ENCODE assay signal across 24 mouse cellular contexts in genomic region chr10:70945076-70945475, GRCm38 (mm10).
DNase-seq lines count a peak whose midpoint lies in the region; ATAC-seq and TF ChIP-seq lines count a peak whose summit lies in the region.
"Had no signal": no experiment of that assay in that cellular context is flagged by ENCODE, and none has a peak within 500 bp of the region (broad histone marks: within the 10 kb centered on the region; RNA-seq: fewer than 3 reads in every experiment).

No protein-coding gene starts in this region.

- no peak for TF ChIP-seq POLR2A in brain, embryonic 14.5 days (IDR thresholded peaks at IDR 0.05; ENCODE audit: borderline replicate concordance, extremely low read depth, insufficient read depth, insufficient read length, poor library complexity, severe bottlenecking)

- DNase-seq in cerebellum, postnatal 10 days, result peak; percentile 83 to 87
- DNase-seq in cerebellum, postnatal 36 days, result no peak
- DNase-seq in forebrain, embryonic 14.5 days (ENCODE audit: low spot score), result peak; percentile 29
- DNase-seq in forebrain, embryonic 10.5 days (ENCODE audit: extremely low spot score, low spot score), result no peak
- DNase-seq in hindbrain, postnatal 0 days (ENCODE audit: low spot score), result peak; percentile 37
- peak; percentile 56 for DNase-seq in brain, embryonic 14.5 days (ENCODE audit: low read depth)
- DNase-seq: adrenal gland, adult 8-10 months; adrenal gland, postnatal 14 days; adrenal gland, postnatal 36 days; B cell, adult 2 months; cerebellum, adult 11-12 months; cerebellum, adult 2 months; cerebellum, adult 9-10 months; embryo, embryonic 11 days had no signal

- H3K27ac ChIP-seq in forebrain, embryonic 14.5 days (ENCODE audit: low read depth, low read length), result no peak overlapping the region
- no peak overlapping the region for H3K27ac ChIP-seq in forebrain, embryonic 10.5 days
- no peak overlapping the region for H3K27ac ChIP-seq in hindbrain, postnatal 0 days
- H3K27ac ChIP-seq in hindbrain, embryonic 12.5 days, result no peak overlapping the region
- H3K27ac ChIP-seq: embryonic facial prominence, embryonic 13.5 days; embryonic facial prominence, embryonic 15.5 days; forebrain, embryonic 15.5 days had no signal

- no peak for ATAC-seq in forebrain, embryonic 14.5 days
- ATAC-seq in hindbrain, postnatal 0 days, result peak; percentile 16; the same call in 1 of the 2 replicates
- ATAC-seq in hindbrain, embryonic 12.5 days (ENCODE audit: low FRiP score), result no peak
- ATAC-seq: activated CD4-positive, CD25-positive, alpha-beta regulatory T cell, adult 4 months; CD4-positive, CD25-positive, alpha-beta regulatory T cell, adult 4 months; forebrain, embryonic 15.5 days; Patski had no signal

- H3K36me3 ChIP-seq in forebrain, embryonic 14.5 days (ENCODE audit: control insufficient read depth, insufficient read depth, low read length), result no peaks in the 10 kb centered on the region
- no peaks in the 10 kb centered on the region for H3K36me3 ChIP-seq in forebrain, embryonic 10.5 days (replicated peaks)
- no peaks in the 10 kb centered on the region for H3K36me3 ChIP-seq in hindbrain, postnatal 0 days (ENCODE audit: insufficient read depth, low read length)
- no peaks in the 10 kb centered on the region for H3K36me3 ChIP-seq in hindbrain, embryonic 12.5 days
- H3K36me3 ChIP-seq: forebrain, embryonic 15.5 days; G1E had no signal

- TF ChIP-seq CTCF in hindbrain, postnatal 0 days (IDR thresholded peaks at IDR 0.05; ENCODE audit: low read depth), result no peak
- no peak for TF ChIP-seq CTCF in brain, embryonic 14.5 days (IDR thresholded peaks at IDR 0.05; ENCODE audit: borderline replicate concordance, extremely low read depth, insufficient read depth, insufficient read length)

- peaks cover 9% of the 10 kb centered on the region; the same call in 1 of the 2 replicates for H3K4me1 ChIP-seq in forebrain, embryonic 14.5 days (ENCODE audit: control insufficient read depth, insufficient read depth, low read length)
- H3K4me1 ChIP-seq in forebrain, embryonic 10.5 days, result peaks cover 10% of the 10 kb centered on the region
- H3K4me1 ChIP-seq in hindbrain, postnatal 0 days (ENCODE audit: insufficient read depth, low read length), result peaks cover 10% of the 10 kb centered on the region
- peaks cover 20% of the 10 kb centered on the region for H3K4me1 ChIP-seq in hindbrain, embryonic 12.5 days

- H3K9ac ChIP-seq in forebrain, embryonic 14.5 days (ENCODE audit: low read length), result no peak overlapping the region
- no peak overlapping the region for H3K9ac ChIP-seq in hindbrain, postnatal 0 days (replicated peaks; ENCODE audit: low read length)
- no peak overlapping the region for H3K9ac ChIP-seq in hindbrain, embryonic 12.5 days
- H3K9ac ChIP-seq: embryonic facial prominence, embryonic 13.5 days; embryonic facial prominence, embryonic 15.5 days; forebrain, embryonic 15.5 days had no signal

- H3K4me2 ChIP-seq in forebrain, embryonic 14.5 days (ENCODE audit: low read length), result no peak overlapping the region
- no peak overlapping the region for H3K4me2 ChIP-seq in hindbrain, postnatal 0 days (ENCODE audit: low read depth, low read length)
- H3K4me2 ChIP-seq in hindbrain, embryonic 12.5 days (replicated peaks), result no peak overlapping the region
- H3K4me2 ChIP-seq: embryonic facial prominence, embryonic 13.5 days; embryonic facial prominence, embryonic 15.5 days; forebrain, embryonic 15.5 days had no signal

- H3K9me3 ChIP-seq in forebrain, embryonic 14.5 days (replicated peaks; ENCODE audit: control insufficient read depth, low read length), result no peaks in the 10 kb centered on the region
- H3K9me3 ChIP-seq in forebrain, embryonic 10.5 days, result no peaks in the 10 kb centered on the region
- H3K9me3 ChIP-seq in hindbrain, postnatal 0 days (ENCODE audit: low read length), result no peaks in the 10 kb centered on the region
- H3K9me3 ChIP-seq in hindbrain, embryonic 12.5 days (replicated peaks), result no peaks in the 10 kb centered on the region
- H3K9me3 ChIP-seq: embryonic facial prominence, embryonic 13.5 days; embryonic facial prominence, embryonic 15.5 days; forebrain, embryonic 15.5 days had no signal

- H3K27me3 ChIP-seq in forebrain, embryonic 14.5 days (replicated peaks; ENCODE audit: control insufficient read depth, insufficient read depth, low read length), result no peaks in the 10 kb centered on the region
- no peaks in the 10 kb centered on the region for H3K27me3 ChIP-seq in forebrain, embryonic 10.5 days (ENCODE audit: poor library complexity, severe bottlenecking)
- no peaks in the 10 kb centered on the region for H3K27me3 ChIP-seq in hindbrain, postnatal 0 days (ENCODE audit: insufficient read depth, low read length)
- H3K27me3 ChIP-seq in hindbrain, embryonic 12.5 days, result no peaks in the 10 kb centered on the region
- H3K27me3 ChIP-seq: CH12.LX; embryonic facial prominence, embryonic 13.5 days; embryonic facial prominence, embryonic 15.5 days; forebrain, embryonic 15.5 days; Patski had no signal

- H3K4me3 ChIP-seq in forebrain, embryonic 14.5 days (ENCODE audit: low read depth, low read length), result no peak overlapping the region
- H3K4me3 ChIP-seq in forebrain, embryonic 10.5 days, result no peak overlapping the region
- no peak overlapping the region for H3K4me3 ChIP-seq in hindbrain, postnatal 0 days (ENCODE audit: low read length)
- no peak overlapping the region for H3K4me3 ChIP-seq in hindbrain, embryonic 12.5 days
- H3K4me3 ChIP-seq: embryonic facial prominence, embryonic 13.5 days; embryonic facial prominence, embryonic 15.5 days; erythroblast, embryonic 14.5 days; forebrain, embryonic 15.5 days had no signal

- 79% methylated on average over 12 of the region's 12 CpGs for WGBS in forebrain, embryonic 14.5 days
- WGBS in forebrain, embryonic 10.5 days, result 88% methylated on average over 12 of the region's 12 CpGs
- 67% methylated on average over 12 of the region's 12 CpGs for WGBS in hindbrain, postnatal 0 days
- WGBS in hindbrain, embryonic 12.5 days, result 87% methylated on average over 12 of the region's 12 CpGs

Comparison
In these comparisons a context has a peak if more than half of its experiments do, and no peak if none do; other contexts are left out.
1. DNase-seq: peak in cerebellum, postnatal 10 days (2 of 2), forebrain, embryonic 14.5 days (single experiment), hindbrain, postnatal 0 days (single experiment) and brain, embryonic 14.5 days (single experiment); none in cerebellum, postnatal 36 days (0 of 2) and forebrain, embryonic 10.5 days (single experiment).